Mouse (Mus musculus) telencephalon, adult 2 months (tissue): Measurements from ENCODE around the gene Efcab9.
A peak's percentile ranks its signal among the peaks of the same experiment; 100 is the strongest.
"Not testable (repeated sequence)": the region's sequence is repeated elsewhere in the genome, so short reads cannot be mapped to it uniquely, and the experiment has no call there.

Source experiments
- DNase-seq: peaks from one replicate; pipeline ENCODE4 v3.0.0-alpha.2; 2011; ENCODE audit warnings: low read depth, low spot score

The Efcab9 gene

GRCm38 (mm10) chr11:32538435-32538834, 6.6 kb upstream of the Efcab9 start:
- no peak for DNase-seq

DNA sequence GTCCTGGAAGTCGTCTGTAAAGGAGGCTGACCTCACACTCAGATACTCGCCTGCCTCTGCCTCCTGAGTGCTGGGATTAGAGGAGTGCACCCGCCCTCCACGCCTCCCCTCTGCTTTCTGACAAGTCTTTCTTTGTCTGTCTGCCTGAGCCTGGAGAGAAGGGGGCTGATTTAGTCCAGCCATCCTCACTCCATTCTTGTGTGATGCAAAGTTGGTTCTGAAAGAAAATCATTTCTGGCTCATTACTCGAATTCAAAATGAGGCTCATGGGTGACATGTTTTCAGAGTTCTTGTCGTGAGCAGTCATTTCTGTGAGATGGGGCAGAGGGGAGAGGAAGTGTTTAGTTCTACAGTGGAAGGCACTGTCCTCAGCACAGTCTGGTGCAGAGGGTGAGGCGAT, 5.1 kb upstream of the Efcab9 start:
- no peak for DNase-seq

DNA sequence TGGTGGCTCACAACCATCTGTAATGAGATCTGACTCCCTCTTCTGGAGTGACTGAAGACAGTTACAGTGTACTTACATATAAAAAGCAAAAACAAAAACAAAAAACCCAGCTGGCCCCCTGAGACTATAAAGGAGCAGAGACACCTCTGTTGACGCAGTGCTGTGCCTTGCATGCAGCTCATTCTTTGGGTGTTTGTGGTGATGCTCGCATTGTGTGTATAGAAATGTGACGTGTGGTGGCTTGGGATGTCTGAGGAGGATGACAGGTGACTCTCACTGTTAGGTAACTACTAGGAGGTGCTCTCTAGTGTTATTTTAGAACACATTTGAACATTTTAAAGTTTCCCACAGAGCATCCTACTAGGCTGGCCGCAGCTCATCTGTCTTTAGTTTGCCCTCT, 3.8 kb upstream of the Efcab9 start:
- DNase-seq: no peak

DNA sequence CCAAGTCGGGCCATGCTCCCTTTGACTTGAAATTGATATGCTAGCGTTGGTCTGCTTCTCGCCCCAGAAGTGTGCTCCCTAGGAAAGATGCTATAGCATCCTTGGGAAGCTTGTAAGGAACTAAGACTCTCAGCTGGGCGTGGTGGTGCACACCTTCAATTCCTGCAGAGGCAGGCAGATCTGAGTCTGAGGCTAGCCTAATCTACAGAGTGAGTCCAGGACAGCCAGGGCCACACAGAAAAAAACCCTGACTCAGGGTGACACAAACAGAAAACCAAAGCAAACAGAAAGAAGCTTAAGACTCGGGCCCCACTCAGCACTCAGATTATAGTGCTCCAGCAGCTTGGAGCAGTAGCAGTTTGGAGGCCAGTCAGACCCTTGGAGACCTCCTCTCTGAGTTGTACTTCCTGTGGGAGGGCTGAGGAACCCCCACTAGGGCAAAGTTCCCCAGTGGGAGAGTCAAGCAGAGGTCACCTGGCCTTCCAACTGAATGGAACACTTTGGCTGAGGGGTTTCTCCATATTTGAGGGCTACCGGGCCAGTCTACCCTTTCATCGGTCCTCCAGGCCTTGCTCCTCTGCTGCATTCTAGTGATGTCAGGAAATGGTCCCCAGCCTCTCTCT, 2.7 kb upstream of the Efcab9 start:
- no peak for DNase-seq

DNA sequence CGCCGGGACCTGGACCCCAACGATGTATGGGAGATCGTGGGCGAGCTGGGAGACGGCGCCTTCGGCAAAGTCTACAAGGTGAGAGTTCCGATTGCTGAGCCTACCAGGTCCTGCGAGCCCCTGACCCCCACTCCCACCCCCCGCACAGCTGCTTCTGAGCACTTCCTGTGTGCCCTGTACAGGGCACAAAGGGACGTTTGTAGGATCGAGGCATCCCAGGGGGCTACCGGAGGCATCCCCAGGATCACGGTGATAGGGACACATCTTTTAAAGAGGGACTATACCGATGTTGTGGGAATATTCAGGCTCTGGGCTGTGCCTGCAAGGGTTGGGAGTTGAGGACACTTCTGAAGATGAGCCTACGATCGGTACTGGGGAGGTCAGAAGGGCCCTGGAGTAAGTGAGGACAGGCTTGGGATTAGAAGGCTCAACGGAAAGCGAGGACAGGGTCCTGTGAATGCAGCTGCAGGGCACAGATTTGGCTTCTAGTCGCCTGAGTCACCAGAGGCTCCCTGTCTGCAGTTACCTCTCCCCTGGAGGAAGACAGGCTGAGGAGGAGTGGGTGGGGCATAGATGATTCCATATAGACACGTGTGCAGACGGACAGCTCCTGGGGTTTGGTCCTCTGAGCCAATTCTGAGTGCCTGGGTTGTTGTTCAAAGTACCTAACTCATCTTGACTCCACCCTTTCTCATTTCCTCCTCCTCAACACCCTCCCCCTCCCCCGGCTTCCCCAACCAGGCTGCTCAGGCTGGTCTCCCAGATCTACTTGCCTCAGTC, 1.8 kb upstream of the Efcab9 start:
- DNase-seq: peak; percentile 36

- peak; percentile 73 for DNase-seq
Observed at GRCm38 (mm10) chr11:32532765-32533481, 1.0 kb upstream of the Efcab9 start, which contains the start of gene Stk10. Gene Stk10, plus strand, starts transcription at chr11:32533305.

- no peak for DNase-seq
Observed at GRCm38 (mm10) chr11:32530151-32530550, 1.7 kb downstream of the Efcab9 start.

- DNase-seq: no peak
Observed at GRCm38 (mm10) chr11:32527006-32527405, 4.9 kb downstream of the Efcab9 start.

DNA sequence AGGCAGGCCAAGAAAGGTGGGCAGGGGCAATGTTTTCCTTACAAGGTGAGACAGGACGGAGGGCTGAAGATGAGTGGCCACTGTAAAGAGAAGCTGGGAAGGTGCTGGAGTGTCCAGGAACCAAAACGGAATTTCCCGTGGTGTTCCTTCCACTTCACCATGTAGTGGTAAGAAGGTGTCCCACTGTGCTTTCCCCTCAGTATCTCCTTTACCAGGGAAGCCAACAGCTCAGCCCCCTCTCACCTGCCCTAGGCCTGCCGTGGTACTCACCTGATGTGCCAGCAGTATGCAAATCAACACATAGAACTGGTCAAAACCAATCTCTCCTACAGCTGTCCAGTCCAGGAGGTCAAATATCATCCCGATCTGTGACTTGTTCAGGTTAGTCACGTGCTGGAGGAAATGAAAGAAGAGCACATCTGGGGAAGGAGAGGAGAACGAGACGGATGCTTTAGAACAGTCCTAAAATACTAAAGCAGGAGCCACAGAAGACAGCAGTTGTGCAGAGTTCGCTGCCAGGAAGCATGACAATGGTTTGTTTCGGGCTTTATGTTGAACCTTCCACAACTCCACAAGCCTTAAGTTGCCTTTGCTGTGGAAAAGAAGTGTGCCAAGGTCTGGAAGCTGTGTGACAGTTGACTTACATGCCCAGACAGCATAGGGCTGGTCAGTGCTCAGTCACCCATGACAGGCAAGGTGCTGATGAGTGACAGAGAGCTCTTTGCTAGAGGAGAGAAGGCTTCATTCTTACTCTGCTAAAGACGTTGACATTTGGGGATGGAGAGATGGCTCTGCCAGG, 7.6 kb downstream of the Efcab9 start:
- DNase-seq: no peak

DNA sequence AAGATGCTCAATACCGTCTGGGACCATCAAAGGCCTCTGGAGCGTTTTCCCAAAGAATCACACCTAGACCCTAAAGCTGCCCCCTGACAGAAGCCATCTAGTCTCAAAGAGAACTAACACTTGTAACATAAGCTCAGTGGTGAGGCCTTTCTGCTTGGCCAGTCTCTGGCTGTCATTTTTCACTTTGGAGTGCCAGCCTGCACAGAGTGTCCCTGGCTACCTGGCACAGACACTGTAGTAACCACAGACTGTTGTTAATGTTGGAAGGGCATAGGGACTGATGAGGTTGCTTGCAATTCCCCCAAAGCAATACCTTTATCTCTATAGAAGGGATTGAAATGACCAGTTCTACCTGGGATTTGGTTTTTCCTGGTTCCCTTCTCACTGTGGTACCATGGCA, 10.6 kb downstream of the Efcab9 start:
- DNase-seq: no peak

- no peak for DNase-seq
Observed at GRCm38 (mm10) chr11:32519354-32519753, 12.5 kb downstream of the Efcab9 start.

- no peak for DNase-seq
Observed at GRCm38 (mm10) chr11:32518770-32519169, 13.1 kb downstream of the Efcab9 start.

DNA sequence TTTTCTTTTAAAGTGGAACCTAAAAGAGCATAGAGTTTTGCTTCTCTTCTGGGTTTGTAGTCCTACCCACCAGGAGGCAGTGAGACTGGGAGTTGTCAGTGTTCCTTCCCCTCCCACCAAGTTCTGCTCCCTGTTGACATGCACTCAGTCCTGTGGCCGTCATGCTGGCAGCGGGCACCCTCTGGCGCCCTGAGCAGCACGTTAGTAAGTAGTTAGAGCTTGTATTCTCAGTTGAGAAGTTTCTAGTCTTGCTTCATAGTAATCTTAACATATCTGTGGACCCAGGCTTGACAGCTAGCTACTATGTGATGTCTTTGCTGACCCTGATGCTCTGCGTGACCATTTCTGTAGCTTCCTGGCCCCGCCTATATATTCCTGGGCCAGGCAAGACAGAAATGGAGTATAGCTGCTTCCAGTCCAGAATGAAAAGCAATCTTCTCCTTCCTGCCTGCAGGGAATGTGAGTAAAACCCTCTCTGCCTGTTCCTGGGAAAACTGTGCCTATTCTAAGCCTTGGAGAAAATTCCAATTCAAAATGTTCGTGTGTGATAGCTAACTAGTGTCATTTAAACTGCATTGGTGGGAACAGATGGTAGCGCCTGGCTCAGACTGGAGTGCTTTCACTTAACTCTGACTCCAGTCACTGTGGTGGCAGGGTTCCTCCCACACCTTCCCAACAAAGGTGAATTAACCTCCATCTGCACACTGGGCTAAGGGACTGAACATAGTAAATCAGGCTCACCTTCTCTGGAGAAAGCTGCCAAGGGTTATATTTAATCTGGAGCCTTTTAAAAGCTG, 14.8 kb downstream of the Efcab9 start:
- peak; percentile 89 for DNase-seq

DNA sequence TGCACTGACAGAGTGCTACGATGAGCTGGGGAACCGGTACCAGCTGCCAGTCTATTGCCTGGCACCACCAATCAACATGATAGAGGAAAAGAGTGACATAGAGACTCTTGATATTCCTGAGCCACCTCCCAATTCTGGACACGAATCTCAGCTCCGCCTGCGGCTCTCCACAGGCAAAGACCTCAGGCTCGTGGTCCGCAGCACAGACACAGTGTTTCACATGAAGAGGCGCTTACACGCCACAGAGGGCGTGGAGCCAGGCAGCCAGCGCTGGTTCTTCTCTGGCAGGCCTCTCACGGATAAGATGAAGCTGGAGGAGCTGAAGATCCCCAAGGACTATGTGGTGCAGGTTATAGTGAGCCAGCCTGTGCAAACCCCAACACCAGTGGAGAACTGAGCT, 15.8 kb downstream of the Efcab9 start:
- DNase-seq: no peak

- not testable (repeated sequence) for DNase-seq
Observed at GRCm38 (mm10) chr11:32514853-32515252, 17.0 kb downstream of the Efcab9 start.

- no peak for DNase-seq
Observed at GRCm38 (mm10) chr11:32510930-32511329, 21.0 kb downstream of the Efcab9 start.

DNA sequence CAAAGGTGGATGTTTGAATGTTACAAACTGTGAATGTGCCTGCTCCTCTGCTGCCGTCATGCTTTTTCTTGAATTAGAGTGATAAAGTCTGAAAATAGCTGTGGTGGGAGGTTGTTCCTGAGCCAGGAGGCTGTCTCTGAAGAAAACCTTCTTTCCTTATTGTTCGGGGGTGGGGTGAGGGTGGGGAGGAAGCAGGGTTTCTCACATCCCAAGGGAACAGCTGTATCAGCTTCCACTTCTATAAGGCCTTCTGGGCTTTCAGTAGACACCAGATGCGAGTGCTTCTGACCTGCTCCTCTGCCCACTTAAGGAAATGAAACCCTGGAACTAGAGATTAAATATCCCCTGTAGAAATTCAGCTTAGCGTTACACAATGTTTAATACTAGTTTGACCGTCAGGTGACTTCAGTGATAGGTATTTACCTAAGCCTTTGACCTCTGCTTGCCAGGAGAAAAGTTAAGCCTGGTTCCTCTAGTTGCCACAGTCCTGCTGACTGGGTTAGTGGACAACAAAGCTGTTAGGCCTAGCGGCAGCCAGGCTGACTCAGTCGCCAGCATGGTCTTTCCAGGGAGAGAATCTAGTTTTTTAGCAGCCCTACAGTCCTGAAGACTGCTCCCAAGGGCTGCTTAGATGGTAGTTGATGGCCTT, 26.7 kb downstream of the Efcab9 start:
- DNase-seq: peak; percentile 88

- DNase-seq: no peak
Observed at GRCm38 (mm10) chr11:32503711-32504110, 28.2 kb downstream of the Efcab9 start.

DNA sequence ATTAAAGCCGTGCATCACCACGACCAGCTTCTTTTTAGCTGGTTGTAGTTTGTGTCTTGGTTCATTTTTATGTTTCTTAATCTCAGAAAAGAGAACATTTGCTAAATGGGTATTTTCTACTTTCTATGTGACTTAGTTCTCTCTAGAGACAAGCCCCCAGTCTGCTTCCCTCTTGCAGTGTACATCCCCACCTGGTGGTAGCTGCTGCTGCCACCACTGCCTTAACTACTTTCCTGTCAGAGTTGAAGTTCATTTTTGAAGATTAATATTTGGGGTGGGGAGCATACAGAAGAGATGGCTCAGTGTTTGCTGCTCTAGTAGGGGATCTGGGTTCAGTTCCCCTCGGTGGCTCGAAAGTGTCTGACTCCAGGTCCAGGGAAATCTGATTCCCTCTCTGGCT, 31.9 kb downstream of the Efcab9 start:
- DNase-seq: no peak

- peak; percentile 72 for DNase-seq
Observed at GRCm38 (mm10) chr11:32498757-32499535, 32.9 kb downstream of the Efcab9 start.
